Mouse (Mus musculus) spleen, adult 2 months (tissue): ENCODE measurements around the gene Cav2. TPM values are rescaled to one million over a fixed set of nuclear protein-coding genes. Genes with fewer than 3 reads are reported as not detected.

Source experiments
- DNase-seq, 2 experiments: peaks; one replicate each; pipeline versions ENCODE4 v3.0.0 to v3.0.0-alpha.2; 2012 to 2021; ENCODE audit warnings: low spot score in 2 of 2, low read depth in 1 of 2
- H3K27ac ChIP-seq: fragments of 200-500 bp; 2 replicates; pipeline ENCODE4 v1.5.1; 2012; ENCODE audit warnings: low read length, inconsistent platforms; ENCODE audit not compliant: insufficient read depth
- H3K27me3 ChIP-seq: fragments of 200-500 bp; 2 replicates; pipeline ENCODE4 v1.6.1; 2012; ENCODE audit warnings: mild to moderate bottlenecking, moderate library complexity, low read length, inconsistent platforms; ENCODE audit not compliant: control insufficient read depth, insufficient read depth
- H3K36me3 ChIP-seq: fragments of 200-500 bp; 2 replicates; pipeline ENCODE4 v1.6.1; 2012; ENCODE audit warnings: mild to moderate bottlenecking, low read length, inconsistent platforms; ENCODE audit not compliant: control insufficient read depth, insufficient read depth
- H3K4me1 ChIP-seq: fragments of 200-500 bp; 2 replicates; pipeline ENCODE4 v1.6.1; 2011; ENCODE audit warnings: inconsistent platforms; ENCODE audit not compliant: control insufficient read depth, insufficient read depth, insufficient read length
- H3K4me3 ChIP-seq: fragments of 200-500 bp; 2 replicates; pipeline ENCODE4 v1.5.1; 2011; ENCODE audit warnings: mild to moderate bottlenecking, inconsistent platforms; ENCODE audit not compliant: insufficient read depth, insufficient read length; ENCODE audit errors: extremely low read depth
- CTCF ChIP-seq: fragments of 200-500 bp; IDR thresholded peaks from 2 replicates; pipeline ENCODE4 v1.5.1; 2011; ENCODE audit warnings: mild to moderate bottlenecking, inconsistent platforms; ENCODE audit not compliant: insufficient read depth, insufficient read length, insufficient replicate concordance; ENCODE audit errors: extremely low read depth
- POLR2A ChIP-seq: fragments of 200-500 bp; IDR thresholded peaks from 2 replicates; pipeline ENCODE4 v1.6.1; 2011; ENCODE audit warnings: low read depth, low read length, inconsistent platforms
- WGBS: fragments of 180-500 bp; shearing (Covaris S2); methylation state at CpG from one replicate; pipeline ENCODE4 v1.1.7; 2018; 5-methylcytosine and 5-hydroxymethylcytosine counted together
- polyA plus RNA-seq: library from polyadenylated mRNA; depleted of rRNA; stranded (reverse); fragments of >200 nt; gene quantifications from 2 replicates; pipeline ENCODE4 v1.2.3, GENCODE M21; 2012; rRNA removed

Cav2 gene
- polyA plus RNA-seq, result 6.8 and 9.1 TPM in 2 replicates

DNA sequence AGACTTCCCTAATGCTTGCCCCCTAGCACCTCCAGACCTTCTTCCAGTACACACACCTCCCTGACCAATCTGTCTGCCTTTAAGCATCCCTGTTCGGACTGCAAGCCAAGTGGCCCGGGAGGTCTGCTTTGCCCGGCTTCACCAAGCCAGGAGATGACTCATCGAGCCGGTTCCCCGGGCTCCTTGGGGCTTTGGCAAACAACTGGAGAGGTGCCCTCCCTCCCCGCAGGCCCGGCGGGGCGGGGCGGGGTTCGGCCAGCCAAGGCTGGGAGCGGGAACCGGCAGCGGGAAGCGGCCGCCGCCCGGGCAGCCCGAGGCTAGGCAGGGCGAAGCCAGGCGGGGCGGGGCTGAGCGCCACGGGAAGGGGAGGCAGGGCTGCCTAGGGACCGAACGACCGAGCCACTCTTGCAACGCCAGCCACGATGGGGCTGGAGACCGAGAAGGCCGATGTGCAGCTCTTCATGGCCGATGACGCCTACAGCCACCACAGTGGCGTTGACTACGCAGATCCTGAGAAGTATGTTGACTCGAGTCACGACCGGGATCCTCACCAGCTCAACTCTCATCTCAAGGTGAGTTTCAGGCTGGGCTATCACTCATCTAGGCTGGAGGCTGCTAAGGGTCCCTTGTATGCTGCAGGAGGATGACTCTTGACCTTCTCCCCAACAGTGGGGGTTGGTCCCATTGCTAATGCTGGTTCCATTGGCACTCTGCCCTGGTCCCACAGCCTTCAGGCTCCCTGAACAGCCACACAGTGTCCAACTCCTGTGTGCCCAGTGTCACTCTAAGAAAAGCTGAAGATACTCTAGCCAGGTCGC is at the start of gene Cav2:
Cav2 (plus strand) TSS at position 247 of the 818 bp plus-strand sequence.
- H3K27ac ChIP-seq, result peak within 1 kb of the TSS; percentile 58
- H3K27me3 ChIP-seq, result no peaks in the 10 kb centered on the region

DNA sequence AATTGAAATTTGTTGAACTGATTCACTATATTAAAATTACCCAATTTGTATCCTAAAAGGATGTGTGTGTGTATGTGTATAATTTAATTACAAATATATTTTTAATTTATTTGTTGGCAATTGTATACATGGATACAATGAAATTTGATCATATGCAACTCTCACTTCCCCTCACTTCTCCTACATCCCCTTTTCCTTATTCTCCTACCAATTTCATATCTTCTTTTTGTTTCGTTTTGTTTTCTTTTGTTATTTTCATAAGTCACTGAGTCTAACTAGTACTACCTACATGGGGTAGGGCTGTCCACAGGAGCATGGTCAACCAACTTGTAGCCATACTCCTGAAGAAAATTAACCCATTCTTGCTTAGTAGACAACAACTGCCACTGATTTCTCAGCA is 41.3 kb upstream of the Cav2 start:
- H3K27ac ChIP-seq, result no peak overlapping the region
- DNase-seq, result no peak
- no peaks in the 10 kb centered on the region for H3K27me3 ChIP-seq
- no peaks in the 10 kb centered on the region for H3K36me3 ChIP-seq
- 85% methylated on average over 1 of the region's 1 CpGs for WGBS
- no peak overlapping the region for H3K4me3 ChIP-seq
- TF ChIP-seq CTCF, result no peak
- TF ChIP-seq POLR2A, result no peak
- H3K4me1 ChIP-seq, result no peaks in the 10 kb centered on the region

More for the DNA sequence above, at the start of gene Cav2:
- Histone ChIP-seq H3K4me3 (peak within 1 kb of the TSS; percentile 56), H3K36me3 (no peaks in the 10 kb centered on the region), H3K4me1 (peaks cover 9% of the 10 kb centered on the region)
- DNase-seq, result peak in 1 of 2 experiments; percentile 25
- TF ChIP-seq CTCF (no peak), POLR2A (no peak)
- WGBS, result 2% methylated on average over 40 of the region's 40 CpGs

DNA sequence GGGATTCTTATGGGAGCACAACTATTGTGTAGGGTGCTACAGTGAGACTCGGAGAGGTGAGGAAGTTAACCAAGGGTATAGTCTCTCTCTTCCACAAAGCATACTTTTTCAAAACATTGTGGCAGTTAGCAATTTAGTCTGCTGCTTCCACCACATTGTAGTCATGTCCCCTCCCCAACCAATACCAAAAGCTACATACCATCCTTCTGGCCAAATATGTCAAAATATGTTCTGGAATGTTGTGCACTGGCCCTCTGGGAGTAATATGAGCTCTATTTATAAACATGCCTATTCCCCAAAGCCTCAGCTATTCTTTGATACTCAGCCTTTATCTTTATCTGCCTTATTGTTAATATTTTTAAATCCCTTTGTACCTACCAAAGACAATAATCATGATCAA is 40.0 kb upstream of the Cav2 start:
- Histone ChIP-seq H3K4me3 (no peak overlapping the region), H3K27me3 (no peaks in the 10 kb centered on the region), H3K36me3 (no peaks in the 10 kb centered on the region), H3K4me1 (no peaks in the 10 kb centered on the region), H3K27ac (no peak overlapping the region)
- TF ChIP-seq CTCF (no peak), POLR2A (no peak)
- WGBS, result 82% methylated on average over 1 of the region's 1 CpGs
- DNase-seq, result no peak

DNA sequence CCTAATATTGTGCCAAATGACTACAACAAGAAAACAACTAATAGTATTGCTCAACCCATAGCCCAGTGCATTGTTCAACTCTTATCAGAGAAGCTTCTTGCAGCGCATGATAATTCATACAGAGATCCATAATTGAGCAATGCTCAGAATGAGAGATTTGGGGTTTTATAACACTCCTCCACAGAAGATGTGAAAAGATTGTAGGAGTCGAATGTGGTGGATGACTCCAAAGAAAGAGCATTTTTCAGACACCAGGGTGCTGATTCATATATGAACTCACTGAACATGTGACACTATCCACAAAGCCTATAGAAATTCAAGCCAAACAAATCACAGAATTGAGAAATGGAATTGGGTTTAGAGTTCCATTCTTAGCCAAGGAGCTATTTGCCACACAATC is 34.0 kb upstream of the Cav2 start:
- no peaks in the 10 kb centered on the region for H3K27me3 ChIP-seq
- no peak for TF ChIP-seq POLR2A
- no peak for TF ChIP-seq CTCF
- WGBS, result 87% methylated on average over 2 of the region's 2 CpGs
- H3K4me3 ChIP-seq, result no peak overlapping the region
- no peak for DNase-seq
- H3K4me1 ChIP-seq, result no peaks in the 10 kb centered on the region
- no peaks in the 10 kb centered on the region for H3K36me3 ChIP-seq
- no peak overlapping the region for H3K27ac ChIP-seq

DNA sequence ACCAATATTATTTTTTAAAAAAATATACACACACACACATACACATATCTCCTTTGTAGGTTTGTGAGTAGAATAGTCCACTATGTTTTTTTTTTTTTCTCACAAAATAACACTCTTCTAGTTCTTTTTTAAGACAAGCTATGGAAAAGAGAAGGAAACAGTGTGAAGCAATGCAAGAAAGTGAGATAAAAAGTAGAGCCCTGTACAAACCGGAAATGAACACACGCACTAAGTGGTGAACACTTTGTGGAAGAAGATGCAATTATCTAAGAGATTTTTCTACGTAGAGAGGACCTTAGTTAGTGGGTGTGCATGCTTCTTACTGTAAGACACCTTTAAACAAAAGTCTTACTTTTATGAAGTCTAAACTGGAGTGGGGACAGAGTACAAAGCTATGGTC is 33.3 kb upstream of the Cav2 start:
- no peaks in the 10 kb centered on the region for H3K4me1 ChIP-seq
- no peak overlapping the region for H3K4me3 ChIP-seq

DNA sequence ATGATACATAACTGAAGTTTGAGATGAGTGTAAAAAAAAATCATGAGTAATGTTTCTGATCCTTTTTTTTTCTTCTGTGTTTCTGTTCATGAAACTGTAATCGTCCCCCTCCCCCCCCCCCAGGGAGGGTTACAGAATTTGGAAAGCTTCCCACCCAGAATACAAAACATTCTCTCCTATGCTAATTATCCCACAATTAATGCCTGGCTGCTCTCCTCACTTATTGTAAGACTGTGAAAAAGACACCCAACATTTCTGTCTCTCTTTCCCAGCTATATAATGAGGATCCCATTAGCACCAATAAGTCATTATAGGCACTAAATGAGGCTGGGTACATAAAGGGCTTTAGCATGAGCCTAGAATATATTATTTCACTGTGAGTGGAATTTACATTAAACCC is 32.7 kb upstream of the Cav2 start:
- Histone ChIP-seq H3K4me3 (no peak overlapping the region), H3K36me3 (no peaks in the 10 kb centered on the region), H3K27ac (no peak overlapping the region), H3K27me3 (no peaks in the 10 kb centered on the region), H3K4me1 (no peaks in the 10 kb centered on the region)
- WGBS, result 50% methylated on average over 1 of the region's 1 CpGs
- no peak for TF ChIP-seq CTCF
- no peak for TF ChIP-seq POLR2A
- no peak for DNase-seq

More for the DNA sequence above, 33.3 kb upstream of the Cav2 start:
- DNase-seq, result no peak
- H3K27ac ChIP-seq, result no peak overlapping the region
- no peaks in the 10 kb centered on the region for H3K36me3 ChIP-seq
- no peaks in the 10 kb centered on the region for H3K27me3 ChIP-seq
- WGBS, result 51% methylated on average over 3 of the region's 3 CpGs
- TF ChIP-seq CTCF (no peak), POLR2A (no peak)

DNA sequence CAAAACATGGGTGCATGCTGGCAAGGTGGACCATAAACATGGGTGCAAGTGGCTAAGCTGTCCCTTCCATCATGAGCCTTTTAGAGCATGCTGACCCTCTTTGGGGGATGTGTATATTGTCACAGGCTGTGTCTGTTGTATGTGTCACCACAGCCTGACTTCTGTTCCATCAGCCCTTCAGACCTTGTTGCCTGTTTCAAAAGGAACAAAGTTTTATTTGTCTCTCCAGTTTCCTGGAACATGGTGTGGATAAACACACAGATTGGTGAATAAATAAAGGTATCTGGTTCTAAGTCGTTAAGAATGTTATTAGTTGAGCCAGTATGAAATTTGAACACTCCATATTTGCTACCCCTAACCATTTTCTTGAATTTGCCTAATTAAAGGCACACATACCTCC is 29.0 kb upstream of the Cav2 start:
- no peak for DNase-seq
- Histone ChIP-seq H3K27me3 (no peaks in the 10 kb centered on the region), H3K4me3 (no peak overlapping the region), H3K27ac (no peak overlapping the region), H3K4me1 (no peaks in the 10 kb centered on the region), H3K36me3 (no peaks in the 10 kb centered on the region)
- no peak for TF ChIP-seq CTCF
- TF ChIP-seq POLR2A, result no peak
- WGBS, result 79% methylated on average over 1 of the region's 1 CpGs
